Comparison of ENCODE assay signal across 10 mouse cellular contexts in the genomic region with DNA sequence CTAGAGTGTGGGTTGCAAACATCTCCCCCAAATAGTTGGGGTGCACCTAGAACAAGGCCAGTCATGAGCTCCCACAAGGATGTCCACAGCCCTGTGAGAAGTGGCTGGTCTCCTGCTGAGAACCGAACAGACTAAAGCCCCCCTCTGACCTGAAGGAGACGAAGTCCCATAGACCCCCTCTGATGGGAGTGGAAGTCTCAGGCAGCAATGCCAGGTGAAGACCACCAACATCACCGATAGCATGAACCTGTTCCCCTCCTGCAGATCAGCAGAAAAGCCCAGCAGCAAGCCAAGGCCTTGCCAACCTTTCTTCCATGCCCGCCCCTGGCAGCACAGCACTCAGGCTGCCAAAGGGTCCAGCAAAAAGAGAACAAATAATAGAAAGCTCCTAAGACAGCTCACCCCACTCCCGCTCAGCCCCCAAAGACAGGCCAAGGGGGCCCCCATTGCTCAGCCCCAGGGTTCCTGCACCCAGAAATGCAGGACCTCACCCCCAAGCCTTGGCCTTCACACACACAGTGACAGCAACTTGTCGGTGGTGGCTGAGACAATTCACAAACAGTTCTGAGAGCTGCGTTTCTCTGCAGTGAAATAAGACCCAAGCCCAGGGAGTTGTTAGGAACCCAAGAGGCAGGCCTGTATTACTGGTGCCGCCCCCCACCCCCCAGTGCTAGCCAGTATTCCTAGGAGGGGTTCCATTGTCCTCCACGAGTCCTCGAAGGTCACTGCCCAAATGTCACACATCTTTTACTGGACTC. TPM values are rescaled to one million over a fixed set of nuclear protein-coding genes. Genes with fewer than 3 reads are reported as not detected.
DNase-seq lines count a peak whose midpoint lies in the region; ATAC-seq and TF ChIP-seq lines count a peak whose summit lies in the region.
"Had no signal": no experiment of that assay in that cellular context is flagged by ENCODE, and none has a peak within 500 bp of the region (broad histone marks: within the 10 kb centered on the region; RNA-seq: fewer than 3 reads in every experiment).

No protein-coding gene starts in this region.

- DNase-seq in forebrain, embryonic 14.5 days (ENCODE audit: low spot score) = no peak
- DNase-seq in kidney, adult 18-20 months = no peak
- peak; percentile 52 for DNase-seq in embryonic facial prominence, embryonic 11.5 days (ENCODE audit: low spot score)
- DNase-seq in limb, embryonic 14.5 days (ENCODE audit: low spot score) = no peak
- no peak for DNase-seq in right cerebral cortex, postnatal 4 days
- DNase-seq in gastrocnemius, adult 8-10 months (ENCODE audit: low spot score in 2 of 2) = no peak
- DNase-seq: adrenal gland, adult 8-10 months; cerebellum, postnatal 14 days had no signal

- no peaks in the 10 kb centered on the region for H3K9me3 ChIP-seq in forebrain, embryonic 12.5 days
- H3K9me3 ChIP-seq in forebrain, embryonic 14.5 days (replicated peaks; ENCODE audit: control insufficient read depth, low read length) = no peaks in the 10 kb centered on the region
- no peaks in the 10 kb centered on the region for H3K9me3 ChIP-seq in kidney, embryonic 15.5 days (replicated peaks)
- H3K9me3 ChIP-seq in embryonic facial prominence, embryonic 11.5 days (replicated peaks; ENCODE audit: control insufficient read depth, low read length) = no peaks in the 10 kb centered on the region
- no peaks in the 10 kb centered on the region for H3K9me3 ChIP-seq in limb, embryonic 14.5 days (ENCODE audit: control insufficient read depth, low read length)

- no peaks in the 10 kb centered on the region for H3K27me3 ChIP-seq in forebrain, embryonic 12.5 days
- H3K27me3 ChIP-seq in forebrain, embryonic 14.5 days (replicated peaks; ENCODE audit: control insufficient read depth, insufficient read depth, low read length) = no peaks in the 10 kb centered on the region
- no peaks in the 10 kb centered on the region for H3K27me3 ChIP-seq in kidney, embryonic 15.5 days
- no peaks in the 10 kb centered on the region for H3K27me3 ChIP-seq in embryonic facial prominence, embryonic 11.5 days (ENCODE audit: control insufficient read depth, insufficient read depth, low read length)
- H3K27me3 ChIP-seq in limb, embryonic 14.5 days (ENCODE audit: control insufficient read depth, insufficient read depth, low read length) = no peaks in the 10 kb centered on the region

- TF ChIP-seq POLR2A in limb, embryonic 14.5 days (IDR thresholded peaks at IDR 0.05; ENCODE audit: borderline replicate concordance, extremely low read depth, insufficient read depth, insufficient read length) = no peak

- no peak overlapping the region for H3K9ac ChIP-seq in forebrain, embryonic 12.5 days
- H3K9ac ChIP-seq in forebrain, embryonic 14.5 days (ENCODE audit: low read length) = no peak overlapping the region
- H3K9ac ChIP-seq in kidney, embryonic 15.5 days = no peak overlapping the region
- peak overlapping the region; percentile 39 for H3K9ac ChIP-seq in embryonic facial prominence, embryonic 11.5 days (replicated peaks; ENCODE audit: low read length)
- H3K9ac ChIP-seq in limb, embryonic 14.5 days (ENCODE audit: low read depth, low read length, severe bottlenecking) = peak overlapping the region; percentile 13; the same call in 1 of the 2 replicates

- H3K27ac ChIP-seq in forebrain, embryonic 12.5 days = peak overlapping the region; percentile 39
- no peak overlapping the region for H3K27ac ChIP-seq in forebrain, embryonic 14.5 days (ENCODE audit: low read depth, low read length)
- peak overlapping the region; percentile 79 for H3K27ac ChIP-seq in kidney, embryonic 15.5 days
- peak overlapping the region; percentile 99 for H3K27ac ChIP-seq in embryonic facial prominence, embryonic 11.5 days (replicated peaks; ENCODE audit: low read depth, low read length)
- H3K27ac ChIP-seq in limb, embryonic 14.5 days (replicated peaks; ENCODE audit: low read depth, low read length) = peak overlapping the region; percentile 95

- peaks cover 36% of the 10 kb centered on the region for H3K4me1 ChIP-seq in forebrain, embryonic 12.5 days
- H3K4me1 ChIP-seq in forebrain, embryonic 14.5 days (ENCODE audit: control insufficient read depth, insufficient read depth, low read length) = no peaks in the 10 kb centered on the region
- peaks cover 46% of the 10 kb centered on the region for H3K4me1 ChIP-seq in kidney, embryonic 15.5 days
- H3K4me1 ChIP-seq in embryonic facial prominence, embryonic 11.5 days (ENCODE audit: control insufficient read depth, insufficient read depth, low read length) = peaks cover 30% of the 10 kb centered on the region
- H3K4me1 ChIP-seq in limb, embryonic 14.5 days (ENCODE audit: control insufficient read depth, insufficient read depth, low read length) = peaks cover 86% of the 10 kb centered on the region

- no peaks in the 10 kb centered on the region for H3K36me3 ChIP-seq in forebrain, embryonic 12.5 days (replicated peaks)
- no peaks in the 10 kb centered on the region for H3K36me3 ChIP-seq in forebrain, embryonic 14.5 days (ENCODE audit: control insufficient read depth, insufficient read depth, low read length)
- H3K36me3 ChIP-seq in kidney, embryonic 15.5 days = no peaks in the 10 kb centered on the region
- H3K36me3 ChIP-seq in embryonic facial prominence, embryonic 11.5 days (replicated peaks; ENCODE audit: control insufficient read depth, insufficient read depth, low read depth, low read length) = no peaks in the 10 kb centered on the region
- 0 out of 2 replicates have a peak, but pooled peaks cover 4% of the 10 kb centered on the region for H3K36me3 ChIP-seq in limb, embryonic 14.5 days (ENCODE audit: control insufficient read depth, insufficient read depth, low read length)

- no peak for ATAC-seq in forebrain, embryonic 12.5 days (ENCODE audit: low FRiP score)
- no peak for ATAC-seq in forebrain, embryonic 14.5 days
- ATAC-seq in kidney, embryonic 15.5 days (replicated peaks; ENCODE audit: low FRiP score) = no peak
- ATAC-seq in embryonic facial prominence, embryonic 11.5 days (replicated peaks; ENCODE audit: insufficient number of reproducible peaks, low FRiP score, low TSS enrichment, low read depth) = no peak
- peak; percentile 10 for ATAC-seq in limb, embryonic 14.5 days (ENCODE audit: low FRiP score, low read depth)

- no peak overlapping the region for H3K4me3 ChIP-seq in forebrain, embryonic 12.5 days (replicated peaks)
- no peak overlapping the region for H3K4me3 ChIP-seq in forebrain, embryonic 14.5 days (ENCODE audit: low read depth, low read length)
- no peak overlapping the region for H3K4me3 ChIP-seq in kidney, embryonic 15.5 days (replicated peaks)
- no peak overlapping the region for H3K4me3 ChIP-seq in embryonic facial prominence, embryonic 11.5 days (ENCODE audit: low read depth, low read length)
- no peak overlapping the region for H3K4me3 ChIP-seq in limb, embryonic 14.5 days (replicated peaks; ENCODE audit: low read length)

- H3K4me2 ChIP-seq in forebrain, embryonic 12.5 days = no peak overlapping the region
- H3K4me2 ChIP-seq in forebrain, embryonic 14.5 days (ENCODE audit: low read length) = no peak overlapping the region
- H3K4me2 ChIP-seq in kidney, embryonic 15.5 days = no peak overlapping the region
- H3K4me2 ChIP-seq in embryonic facial prominence, embryonic 11.5 days (ENCODE audit: low read depth, low read length) = no peak overlapping the region
- H3K4me2 ChIP-seq in limb, embryonic 14.5 days (replicated peaks; ENCODE audit: low read depth, low read length, severe bottlenecking) = peak overlapping the region; percentile 29

- 72% methylated on average over 10 of the region's 10 CpGs for WGBS in forebrain, embryonic 12.5 days
- WGBS in forebrain, embryonic 14.5 days = 67% methylated on average over 10 of the region's 10 CpGs
- WGBS in kidney, embryonic 15.5 days = 73% methylated on average over 10 of the region's 10 CpGs
- 48% methylated on average over 10 of the region's 10 CpGs for WGBS in embryonic facial prominence, embryonic 11.5 days
- WGBS in limb, embryonic 14.5 days = 44% methylated on average over 10 of the region's 10 CpGs

RNA-seq across cellular contexts. Expression of a gene that starts 13.0 kb away (rescaled TPM):
- 12.1 and 16.3 TPM in 2 replicates for polyA plus RNA-seq in forebrain, embryonic 12.5 days (2016; fragmentation: Nextera tagmentation; extraction: Ambion mirVana)
- 10.2 and 11.3 TPM in 2 replicates for polyA plus RNA-seq in forebrain, embryonic 14.5 days (2014; fragmentation: Nextera tagmentation; extraction: Ambion mirVana)
- 15.6 and 17.7 TPM in 2 replicates for polyA plus RNA-seq in kidney, embryonic 15.5 days (2015; fragmentation: Nextera tagmentation; extraction: Ambion mirVana)
- 52.2 and 55.1 TPM in 2 replicates for polyA plus RNA-seq in embryonic facial prominence, embryonic 11.5 days (2014; fragmentation: Nextera tagmentation; extraction: Ambion mirVana)
- 130 and 180 TPM in 2 replicates for polyA plus RNA-seq in limb, embryonic 14.5 days (2012; rRNA removed)
- 73.0 and 84.1 TPM in 2 replicates for polyA plus RNA-seq in limb, embryonic 14.5 days (2014; fragmentation: Nextera tagmentation; extraction: Ambion mirVana)
- total RNA-seq in gastrocnemius, adult 8-10 months (2022) = 10 to 100 TPM; 15.4 to 53.2 (median 35.0) TPM

Comparison
In these comparisons a context has a peak if more than half of its experiments do, and no peak if none do; other contexts are left out.
1. H3K9ac ChIP-seq: peak in embryonic facial prominence, embryonic 11.5 days (single experiment) and limb, embryonic 14.5 days (single experiment); none in forebrain, embryonic 12.5 days (single experiment), forebrain, embryonic 14.5 days (single experiment) and kidney, embryonic 15.5 days (single experiment).